Mouse (Mus musculus): ENCODE data around the gene Arhgap25. TPM values are rescaled to one million over a fixed set of nuclear protein-coding genes. Genes with fewer than 3 reads are reported as not detected.
"Not testable (repeated sequence)": the region's sequence is repeated elsewhere in the genome, so short reads cannot be mapped to it uniquely, and the experiment has no call there.

Gene Arhgap25
- polyA plus RNA-seq, 1 experiment from 2014 or later, result 5.7 TPM

- Histone ChIP-seq H3K27ac (no peak overlapping the region), H3K4me1 (peaks cover 10% of the 10 kb centered on the region), H3K9me3 (no peaks in the 10 kb centered on the region), H3K9ac (no peak overlapping the region), H3K4me2 (no peak overlapping the region), H3K4me3 (no peak overlapping the region), H3K36me3 (no peaks in the 10 kb centered on the region), H3K27me3 (peaks cover 8% of the 10 kb centered on the region; the same call in 1 of the 2 replicates)
- 81% methylated on average over 9 of the region's 9 CpGs for WGBS
- no peak for ATAC-seq (ENCODE audit: insufficient number of reproducible peaks, insufficient read depth, low FRiP score, low TSS enrichment, low read depth)
Observed at GRCm38 (mm10) chr6:87534855-87535575, 2.0 kb upstream of the Arhgap25 start.

GRCm38 (mm10) chr6:87531456-87532015 lies 1.5 kb downstream of the Arhgap25 start:
- no peak overlapping the region for H3K9ac ChIP-seq
- no peaks in the 10 kb centered on the region for H3K36me3 ChIP-seq
- 76% methylated on average over 2 of the region's 2 CpGs for WGBS
- H3K4me3 ChIP-seq, result no peak overlapping the region
- H3K27me3 ChIP-seq, result peaks cover 8% of the 10 kb centered on the region; the same call in 1 of the 2 replicates
- H3K27ac ChIP-seq, result no peak overlapping the region
- H3K4me2 ChIP-seq, result no peak overlapping the region
- no peaks in the 10 kb centered on the region for H3K9me3 ChIP-seq
- ATAC-seq (ENCODE audit: insufficient number of reproducible peaks, insufficient read depth, low FRiP score, low TSS enrichment, low read depth), result no peak
- peaks cover 10% of the 10 kb centered on the region for H3K4me1 ChIP-seq

GRCm38 (mm10) chr6:87530386-87530785 lies 2.7 kb downstream of the Arhgap25 start:
- Histone ChIP-seq H3K4me2 (no peak overlapping the region), H3K4me1 (peaks cover 10% of the 10 kb centered on the region), H3K27me3 (0 out of 2 replicates have a peak, but pooled peaks cover 8% of the 10 kb centered on the region), H3K9me3 (no peaks in the 10 kb centered on the region), H3K27ac (no peak overlapping the region), H3K4me3 (no peak overlapping the region), H3K36me3 (no peaks in the 10 kb centered on the region), H3K9ac (no peak overlapping the region)
- no peak for ATAC-seq (ENCODE audit: insufficient number of reproducible peaks, insufficient read depth, low FRiP score, low TSS enrichment, low read depth)
- WGBS, result 82% methylated on average over 2 of the region's 2 CpGs

- H3K36me3 ChIP-seq, result no peaks in the 10 kb centered on the region
- no peak overlapping the region for H3K9ac ChIP-seq
- H3K27me3 ChIP-seq, result no peaks in the 10 kb centered on the region
- no peaks in the 10 kb centered on the region for H3K9me3 ChIP-seq
- whole genome bisulfite sequencing, result 84% methylated on average over 6 of the region's 6 CpGs
- peaks cover 8% of the 10 kb centered on the region for H3K4me1 ChIP-seq
- no peak overlapping the region for H3K4me3 ChIP-seq
- no peak overlapping the region for H3K27ac ChIP-seq
- H3K4me2 ChIP-seq, result no peak overlapping the region
- ATAC-seq (ENCODE audit: insufficient number of reproducible peaks, insufficient read depth, low FRiP score, low TSS enrichment, low read depth), result no peak
Observed at GRCm38 (mm10) chr6:87527846-87528557, 5.1 kb downstream of the Arhgap25 start.

- Histone ChIP-seq H3K27ac (no peak overlapping the region), H3K9ac (no peak overlapping the region), H3K36me3 (no peaks in the 10 kb centered on the region), H3K4me2 (no peak overlapping the region), H3K4me3 (no peak overlapping the region), H3K27me3 (no peaks in the 10 kb centered on the region), H3K4me1 (0 out of 2 replicates have a peak, but pooled peaks cover 5% of the 10 kb centered on the region), H3K9me3 (no peaks in the 10 kb centered on the region)
- WGBS, result 86% methylated on average over 4 of the region's 4 CpGs
- ATAC-seq (ENCODE audit: insufficient number of reproducible peaks, insufficient read depth, low FRiP score, low TSS enrichment, low read depth), result no peak
Observed at GRCm38 (mm10) chr6:87527366-87527765, 5.7 kb downstream of the Arhgap25 start.

GRCm38 (mm10) chr6:87525126-87525525 lies 7.9 kb downstream of the Arhgap25 start:
- Histone ChIP-seq H3K4me3 (no peak overlapping the region), H3K9ac (no peak overlapping the region), H3K4me1 (0 out of 2 replicates have a peak, but pooled peaks cover 5% of the 10 kb centered on the region), H3K27ac (no peak overlapping the region), H3K36me3 (no peaks in the 10 kb centered on the region), H3K9me3 (no peaks in the 10 kb centered on the region), H3K27me3 (no peaks in the 10 kb centered on the region), H3K4me2 (no peak overlapping the region)
- 73% methylated on average over 10 of the region's 10 CpGs for WGBS
- no peak for ATAC-seq (ENCODE audit: insufficient number of reproducible peaks, insufficient read depth, low FRiP score, low TSS enrichment, low read depth)

GRCm38 (mm10) chr6:87524281-87524680 lies 8.8 kb downstream of the Arhgap25 start:
- Histone ChIP-seq H3K4me2 (no peak overlapping the region), H3K27ac (no peak overlapping the region), H3K4me3 (no peak overlapping the region), H3K9ac (no peak overlapping the region), H3K36me3 (no peaks in the 10 kb centered on the region), H3K4me1 (0 out of 2 replicates have a peak, but pooled peaks cover 5% of the 10 kb centered on the region), H3K9me3 (no peaks in the 10 kb centered on the region), H3K27me3 (no peaks in the 10 kb centered on the region)
- no peak for ATAC-seq (ENCODE audit: insufficient number of reproducible peaks, insufficient read depth, low FRiP score, low TSS enrichment, low read depth)
- WGBS, result 95% methylated on average over 4 of the region's 4 CpGs

- H3K4me1 ChIP-seq, result 0 out of 2 replicates have a peak, but pooled peaks cover 5% of the 10 kb centered on the region
- WGBS, result 61% methylated on average over 7 of the region's 7 CpGs
- no peak overlapping the region for H3K9ac ChIP-seq
- H3K4me2 ChIP-seq, result no peak overlapping the region
- H3K4me3 ChIP-seq, result no peak overlapping the region
- no peaks in the 10 kb centered on the region for H3K9me3 ChIP-seq
- no peaks in the 10 kb centered on the region for H3K27me3 ChIP-seq
- no peaks in the 10 kb centered on the region for H3K36me3 ChIP-seq
- no peak overlapping the region for H3K27ac ChIP-seq
- ATAC-seq (ENCODE audit: insufficient number of reproducible peaks, insufficient read depth, low FRiP score, low TSS enrichment, low read depth), result no peak
Observed at GRCm38 (mm10) chr6:87523736-87524135, 9.3 kb downstream of the Arhgap25 start.

GRCm38 (mm10) chr6:87523085-87523484 lies 10.0 kb downstream of the Arhgap25 start:
- no peak for ATAC-seq (ENCODE audit: insufficient number of reproducible peaks, insufficient read depth, low FRiP score, low TSS enrichment, low read depth)
- Histone ChIP-seq H3K9ac (no peak overlapping the region), H3K4me2 (no peak overlapping the region), H3K4me1 (0 out of 2 replicates have a peak, but pooled peaks cover 5% of the 10 kb centered on the region), H3K36me3 (no peaks in the 10 kb centered on the region), H3K4me3 (no peak overlapping the region), H3K27me3 (no peaks in the 10 kb centered on the region), H3K27ac (no peak overlapping the region), H3K9me3 (no peaks in the 10 kb centered on the region)
- WGBS, result 62% methylated on average over 2 of the region's 2 CpGs

- Histone ChIP-seq H3K36me3 (no peaks in the 10 kb centered on the region), H3K9me3 (no peaks in the 10 kb centered on the region), H3K4me3 (no peak overlapping the region), H3K4me2 (no peak overlapping the region), H3K4me1 (0 out of 2 replicates have a peak, but pooled peaks cover 5% of the 10 kb centered on the region), H3K27me3 (no peaks in the 10 kb centered on the region), H3K27ac (no peak overlapping the region), H3K9ac (no peak overlapping the region)
- WGBS, result 17% methylated on average over 3 of the region's 3 CpGs
- no peak for ATAC-seq (ENCODE audit: insufficient number of reproducible peaks, insufficient read depth, low FRiP score, low TSS enrichment, low read depth)
Observed at GRCm38 (mm10) chr6:87522236-87522635, 10.8 kb downstream of the Arhgap25 start.

- not testable (repeated sequence) for H3K9me3 ChIP-seq; H3K36me3 ChIP-seq; H3K27ac ChIP-seq; H3K4me3 ChIP-seq; H3K4me1 ChIP-seq; H3K9ac ChIP-seq; H3K27me3 ChIP-seq; ATAC-seq (ENCODE audit: insufficient number of reproducible peaks, insufficient read depth, low FRiP score, low TSS enrichment, low read depth); H3K4me2 ChIP-seq
- 80% methylated on average over 6 of the region's 6 CpGs for WGBS
Observed at GRCm38 (mm10) chr6:87521705-87522104, 11.4 kb downstream of the Arhgap25 start.

Measured in embryonic facial prominence, embryonic 13.5 days (tissue).